Mouse (Mus musculus) telencephalon, adult 2 months (tissue): ENCODE data around the gene Ntf5.
A peak's percentile ranks its signal among the peaks of the same experiment; 100 is the strongest.

Experiments used
- DNase-seq: peaks from one replicate; pipeline ENCODE4 v3.0.0-alpha.2; 2011; ENCODE audit warnings: low read depth, low spot score

The Ntf5 gene

GRCm38 (mm10) chr7:45403532-45404261 is 9.8 kb upstream of the Ntf5 start:
- no peak for DNase-seq

- no peak for DNase-seq
Measured at GRCm38 (mm10) chr7:45405091-45406075, 8.1 kb upstream of the Ntf5 start, which contains the start of gene Kcna7. Kcna7 (plus strand) TSS chr7:45405653.

- no peak for DNase-seq
Measured at GRCm38 (mm10) chr7:45406157-45407156, 7.0 kb upstream of the Ntf5 start.

GRCm38 (mm10) chr7:45407836-45408235 is 5.7 kb upstream of the Ntf5 start:
- no peak for DNase-seq

- DNase-seq: no peak
Measured at GRCm38 (mm10) chr7:45408351-45408750, 5.1 kb upstream of the Ntf5 start.

GRCm38 (mm10) chr7:45408949-45409348 is 4.5 kb upstream of the Ntf5 start:
- DNase-seq: no peak

- no peak for DNase-seq
Measured at GRCm38 (mm10) chr7:45409497-45410163, 3.9 kb upstream of the Ntf5 start.

- no peak for DNase-seq
Measured at GRCm38 (mm10) chr7:45412421-45412820, 1.1 kb upstream of the Ntf5 start.

GRCm38 (mm10) chr7:45413864-45414739 is 607 bp downstream of the Ntf5 start:
- no peak for DNase-seq

GRCm38 (mm10) chr7:45414740-45415224 is 1.3 kb downstream of the Ntf5 start:
- DNase-seq: no peak

- DNase-seq: no peak
Measured at GRCm38 (mm10) chr7:45415636-45416035, 2.1 kb downstream of the Ntf5 start.

- DNase-seq: no peak
Measured at GRCm38 (mm10) chr7:45417962-45418492, 4.5 kb downstream of the Ntf5 start.

GRCm38 (mm10) chr7:45419859-45420614 is 6.5 kb downstream of the Ntf5 start:
- no peak for DNase-seq

GRCm38 (mm10) chr7:45420615-45420919 is 7.1 kb downstream of the Ntf5 start, which contains the start of gene Lhb:
Lhb (plus strand) TSS chr7:45420820.
- no peak for DNase-seq

- no peak for DNase-seq
Measured at GRCm38 (mm10) chr7:45421194-45421593, 7.7 kb downstream of the Ntf5 start.

GRCm38 (mm10) chr7:45426556-45426955 is 13.1 kb downstream of the Ntf5 start:
- no peak for DNase-seq

GRCm38 (mm10) chr7:45433835-45434202 is 20.3 kb downstream of the Ntf5 start:
- no peak for DNase-seq

- DNase-seq: peak; percentile 100
Measured at GRCm38 (mm10) chr7:45434203-45435015, 20.9 kb downstream of the Ntf5 start, which contains the start of gene Gys1. Gys1 (plus strand) TSS chr7:45434844.
